Mouse (Mus musculus): Measurements from ENCODE around the gene Med8. TPM values are rescaled to one million over a fixed set of nuclear protein-coding genes. Genes with fewer than 3 reads are reported as not detected.

Med8 gene
- polyA plus RNA-seq, 1 experiment from 2014 or later, result 171 TPM

- Histone ChIP-seq H3K4me3 (no peak overlapping the region), H3K27ac (no peak overlapping the region), H3K36me3 (replicated peaks) (peaks cover 100% of the 10 kb centered on the region), H3K4me1 (no peaks in the 10 kb centered on the region), H3K9me3 (no peaks in the 10 kb centered on the region), H3K27me3 (ENCODE audit: poor library complexity, severe bottlenecking) (no peaks in the 10 kb centered on the region)
- no peak for DNase-seq (ENCODE audit: extremely low spot score, low spot score)
- 95% methylated on average over 11 of the region's 11 CpGs for WGBS
These were observed 19.0 kb upstream of the Med8 start for GRCm38 (mm10) chr4:118390146-118390545.

- peaks cover 100% of the 10 kb centered on the region for H3K36me3 ChIP-seq (replicated peaks)
These were observed 14.6 kb upstream of the Med8 start for GRCm38 (mm10) chr4:118394505-118394904.

GRCm38 (mm10) chr4:118395289-118395688 is 13.8 kb upstream of the Med8 start:
- H3K9me3 ChIP-seq, result no peaks in the 10 kb centered on the region
- no peaks in the 10 kb centered on the region for H3K4me1 ChIP-seq
- H3K27ac ChIP-seq, result no peak overlapping the region
- H3K36me3 ChIP-seq (replicated peaks), result peaks cover 100% of the 10 kb centered on the region
- 97% methylated on average over 4 of the region's 4 CpGs for WGBS
- no peak overlapping the region for H3K4me3 ChIP-seq
- no peak for DNase-seq (ENCODE audit: extremely low spot score, low spot score)
- no peaks in the 10 kb centered on the region for H3K27me3 ChIP-seq (ENCODE audit: poor library complexity, severe bottlenecking)

More at GRCm38 (mm10) chr4:118394505-118394904, 14.6 kb upstream of the Med8 start:
- H3K27ac ChIP-seq, result no peak overlapping the region
- DNase-seq (ENCODE audit: extremely low spot score, low spot score), result no peak
- no peaks in the 10 kb centered on the region for H3K27me3 ChIP-seq (ENCODE audit: poor library complexity, severe bottlenecking)
- no peaks in the 10 kb centered on the region for H3K4me1 ChIP-seq
- no peaks in the 10 kb centered on the region for H3K9me3 ChIP-seq
- H3K4me3 ChIP-seq, result no peak overlapping the region
- 94% methylated on average over 6 of the region's 6 CpGs for WGBS

GRCm38 (mm10) chr4:118396433-118396832 is 12.7 kb upstream of the Med8 start:
- no peak for DNase-seq (ENCODE audit: extremely low spot score, low spot score)
- Histone ChIP-seq H3K36me3 (replicated peaks) (peaks cover 99% of the 10 kb centered on the region), H3K27me3 (ENCODE audit: poor library complexity, severe bottlenecking) (no peaks in the 10 kb centered on the region), H3K4me1 (no peaks in the 10 kb centered on the region), H3K27ac (no peak overlapping the region), H3K4me3 (no peak overlapping the region), H3K9me3 (no peaks in the 10 kb centered on the region)
- WGBS, result 82% methylated on average over 3 of the region's 3 CpGs

GRCm38 (mm10) chr4:118398400-118398799 is 10.7 kb upstream of the Med8 start:
- Histone ChIP-seq H3K27me3 (ENCODE audit: poor library complexity, severe bottlenecking) (no peaks in the 10 kb centered on the region), H3K9me3 (no peaks in the 10 kb centered on the region), H3K27ac (no peak overlapping the region), H3K4me1 (no peaks in the 10 kb centered on the region), H3K36me3 (replicated peaks) (peaks cover 99% of the 10 kb centered on the region), H3K4me3 (no peak overlapping the region)
- no peak for DNase-seq (ENCODE audit: extremely low spot score, low spot score)
- WGBS, result 98% methylated on average over 6 of the region's 6 CpGs

- peaks cover 86% of the 10 kb centered on the region for H3K36me3 ChIP-seq (replicated peaks)
These were observed 7.7 kb upstream of the Med8 start for GRCm38 (mm10) chr4:118401421-118401820.

GRCm38 (mm10) chr4:118401918-118402317 is 7.2 kb upstream of the Med8 start:
- H3K36me3 ChIP-seq (replicated peaks), result peaks cover 81% of the 10 kb centered on the region
- WGBS, result 90% methylated on average over 5 of the region's 5 CpGs

More at GRCm38 (mm10) chr4:118401421-118401820, 7.7 kb upstream of the Med8 start:
- Histone ChIP-seq H3K9me3 (no peaks in the 10 kb centered on the region), H3K27me3 (ENCODE audit: poor library complexity, severe bottlenecking) (no peaks in the 10 kb centered on the region), H3K4me1 (no peaks in the 10 kb centered on the region), H3K27ac (no peak overlapping the region), H3K4me3 (no peak overlapping the region)
- 87% methylated on average over 3 of the region's 3 CpGs for WGBS
- DNase-seq (ENCODE audit: extremely low spot score, low spot score), result no peak

GRCm38 (mm10) chr4:118402701-118403100 is 6.4 kb upstream of the Med8 start:
- WGBS, result 95% methylated on average over 12 of the region's 12 CpGs
- Histone ChIP-seq H3K36me3 (replicated peaks) (peaks cover 74% of the 10 kb centered on the region), H3K4me3 (no peak overlapping the region), H3K9me3 (no peaks in the 10 kb centered on the region), H3K4me1 (0 out of 2 replicates have a peak, but pooled peaks cover 3% of the 10 kb centered on the region), H3K27ac (no peak overlapping the region), H3K27me3 (ENCODE audit: poor library complexity, severe bottlenecking) (no peaks in the 10 kb centered on the region)
- DNase-seq (ENCODE audit: extremely low spot score, low spot score), result no peak

More at GRCm38 (mm10) chr4:118401918-118402317, 7.2 kb upstream of the Med8 start:
- H3K9me3 ChIP-seq, result no peaks in the 10 kb centered on the region
- H3K4me1 ChIP-seq, result no peaks in the 10 kb centered on the region
- no peak for DNase-seq (ENCODE audit: extremely low spot score, low spot score)
- H3K27me3 ChIP-seq (ENCODE audit: poor library complexity, severe bottlenecking), result no peaks in the 10 kb centered on the region
- H3K4me3 ChIP-seq, result no peak overlapping the region
- no peak overlapping the region for H3K27ac ChIP-seq

GRCm38 (mm10) chr4:118410871-118411270 is 1.7 kb downstream of the Med8 start:
- H3K27ac ChIP-seq, result no peak overlapping the region
- 90% methylated on average over 5 of the region's 5 CpGs for WGBS
- no peaks in the 10 kb centered on the region for H3K9me3 ChIP-seq
- no peak for DNase-seq (ENCODE audit: extremely low spot score, low spot score)
- H3K36me3 ChIP-seq (replicated peaks), result peaks cover 55% of the 10 kb centered on the region
- H3K4me1 ChIP-seq, result peaks cover 25% of the 10 kb centered on the region
- H3K27me3 ChIP-seq (ENCODE audit: poor library complexity, severe bottlenecking), result no peaks in the 10 kb centered on the region
- no peak overlapping the region for H3K4me3 ChIP-seq

GRCm38 (mm10) chr4:118413553-118413952 is 4.4 kb downstream of the Med8 start:
- no peak for DNase-seq (ENCODE audit: extremely low spot score, low spot score)
- no peak overlapping the region for H3K27ac ChIP-seq
- no peaks in the 10 kb centered on the region for H3K9me3 ChIP-seq
- H3K4me3 ChIP-seq, result no peak overlapping the region
- peaks cover 80% of the 10 kb centered on the region for H3K36me3 ChIP-seq (replicated peaks)
- 95% methylated on average over 5 of the region's 5 CpGs for WGBS
- peaks cover 14% of the 10 kb centered on the region for H3K4me1 ChIP-seq
- H3K27me3 ChIP-seq (ENCODE audit: poor library complexity, severe bottlenecking), result no peaks in the 10 kb centered on the region

GRCm38 (mm10) chr4:118415779-118416178 is 6.6 kb downstream of the Med8 start:
- H3K27me3 ChIP-seq (ENCODE audit: poor library complexity, severe bottlenecking), result no peaks in the 10 kb centered on the region
- no peak overlapping the region for H3K4me3 ChIP-seq
- H3K9me3 ChIP-seq, result no peaks in the 10 kb centered on the region
- no peak for DNase-seq (ENCODE audit: extremely low spot score, low spot score)
- peaks cover 100% of the 10 kb centered on the region for H3K36me3 ChIP-seq (replicated peaks)
- no peaks in the 10 kb centered on the region; the same call in 1 of the 2 replicates for H3K4me1 ChIP-seq
- H3K27ac ChIP-seq, result no peak overlapping the region
- WGBS, result 90% methylated on average over 2 of the region's 2 CpGs

GRCm38 (mm10) chr4:118416329-118416728 is 7.2 kb downstream of the Med8 start:
- Histone ChIP-seq H3K36me3 (replicated peaks) (peaks cover 100% of the 10 kb centered on the region), H3K9me3 (no peaks in the 10 kb centered on the region), H3K4me3 (no peak overlapping the region), H3K27me3 (ENCODE audit: poor library complexity, severe bottlenecking) (no peaks in the 10 kb centered on the region), H3K4me1 (no peaks in the 10 kb centered on the region; the same call in 1 of the 2 replicates), H3K27ac (no peak overlapping the region)
- DNase-seq (ENCODE audit: extremely low spot score, low spot score), result no peak
- 97% methylated on average over 5 of the region's 5 CpGs for WGBS

GRCm38 (mm10) chr4:118417112-118417797 is 8.1 kb downstream of the Med8 start:
- no peaks in the 10 kb centered on the region; the same call in 1 of the 2 replicates for H3K4me1 ChIP-seq
- H3K27me3 ChIP-seq (ENCODE audit: poor library complexity, severe bottlenecking), result no peaks in the 10 kb centered on the region
- H3K4me3 ChIP-seq, result no peak overlapping the region
- DNase-seq (ENCODE audit: extremely low spot score, low spot score), result no peak
- H3K27ac ChIP-seq, result no peak overlapping the region
- peaks cover 99% of the 10 kb centered on the region for H3K36me3 ChIP-seq (replicated peaks)
- 85% methylated on average over 13 of the region's 13 CpGs for WGBS
- H3K9me3 ChIP-seq, result no peaks in the 10 kb centered on the region
